Mouse (Mus musculus) leukemia stem cell, adult 10-12 weeks (primary cell): ENCODE measurements around the gene Rgs6. TPM values are rescaled to one million over a fixed set of nuclear protein-coding genes. Genes with fewer than 3 reads are reported as not detected.

Source experiments
- polyA plus RNA-seq: library from polyadenylated mRNA; stranded (reverse); fragments of >175 nt; gene quantifications from 2 replicates; pipeline ENCODE4 v1.2.3, GENCODE M21; 2012; ENCODE audit warnings: low replicate concordance

Rgs6 gene
- 0.03 and 0.07 TPM in 2 replicates for polyA plus RNA-seq

GRCm38 (mm10) chr12:82588017-82588416 is at the start of gene Rgs6:
Gene Rgs6 (plus strand): TSS chr12:82588292.

